Mouse (Mus musculus) cerebellum, adult (tissue): ENCODE results near the gene BC052040.

Experiments
- ATAC-seq: cut with Nextera tagmentation; 2 replicates; pipeline ENCODE4 v1.9.2; 2017; ENCODE audit warnings: mild to moderate bottlenecking, moderate library complexity, mixed read lengths; ENCODE audit not compliant: insufficient number of reproducible peaks, low FRiP score, low TSS enrichment

Gene BC052040

DNA sequence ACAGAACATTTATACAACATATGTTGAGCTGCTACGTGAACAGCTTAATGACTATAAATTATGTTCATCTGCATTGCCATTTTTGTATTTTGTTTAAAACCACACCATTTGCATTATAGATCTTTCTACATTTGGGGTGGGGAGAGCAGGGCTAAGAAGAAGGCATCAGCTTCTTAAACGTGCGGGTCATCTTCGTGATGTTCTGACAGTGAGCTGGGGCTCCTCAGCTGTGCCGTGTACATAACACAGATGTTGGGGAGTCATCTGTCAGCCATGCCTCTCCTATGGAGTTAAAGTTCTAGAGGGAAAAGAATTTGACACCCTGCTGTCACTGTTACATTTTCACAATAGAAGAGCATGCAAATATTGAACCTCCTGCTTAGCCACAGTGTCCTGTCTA lies 19.2 kb downstream of the BC052040 start:
- ATAC-seq: no peak

- ATAC-seq: no peak
Observed at GRCm38 (mm10) chr2:115601280-115601679, 19.8 kb downstream of the BC052040 start.

- no peak for ATAC-seq
Observed at GRCm38 (mm10) chr2:115602116-115602515, 20.6 kb downstream of the BC052040 start.

DNA sequence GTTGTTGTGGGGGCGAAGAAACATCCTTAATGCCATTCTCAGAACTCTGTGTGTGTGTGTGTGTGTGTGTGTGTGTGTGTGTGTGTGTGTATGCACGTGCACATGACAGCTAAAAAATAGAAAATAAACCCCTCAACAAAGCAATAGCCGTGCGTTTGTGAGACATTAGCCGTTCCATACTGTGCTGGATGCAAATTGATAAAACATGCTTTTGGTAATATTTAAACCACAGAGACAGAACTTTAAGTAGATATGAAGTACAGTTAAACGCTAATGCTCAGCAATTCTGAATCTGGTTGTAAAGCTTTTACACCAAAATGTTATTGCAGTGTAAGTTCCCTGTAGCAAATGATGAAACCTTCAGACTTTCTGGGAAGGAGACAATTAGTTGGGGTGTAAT lies 22.6 kb downstream of the BC052040 start:
- no peak for ATAC-seq

- no peak for ATAC-seq
Observed at GRCm38 (mm10) chr2:115605829-115606336, 24.4 kb downstream of the BC052040 start.

- ATAC-seq: no peak
Observed at GRCm38 (mm10) chr2:115609020-115609419, 27.5 kb downstream of the BC052040 start.

GRCm38 (mm10) chr2:115610092-115610491 lies 28.6 kb downstream of the BC052040 start:
- no peak for ATAC-seq

- ATAC-seq: no peak
Observed at GRCm38 (mm10) chr2:115610503-115610902, 29.0 kb downstream of the BC052040 start.

- no peak for ATAC-seq
Observed at GRCm38 (mm10) chr2:115613830-115614520, 32.5 kb downstream of the BC052040 start.

DNA sequence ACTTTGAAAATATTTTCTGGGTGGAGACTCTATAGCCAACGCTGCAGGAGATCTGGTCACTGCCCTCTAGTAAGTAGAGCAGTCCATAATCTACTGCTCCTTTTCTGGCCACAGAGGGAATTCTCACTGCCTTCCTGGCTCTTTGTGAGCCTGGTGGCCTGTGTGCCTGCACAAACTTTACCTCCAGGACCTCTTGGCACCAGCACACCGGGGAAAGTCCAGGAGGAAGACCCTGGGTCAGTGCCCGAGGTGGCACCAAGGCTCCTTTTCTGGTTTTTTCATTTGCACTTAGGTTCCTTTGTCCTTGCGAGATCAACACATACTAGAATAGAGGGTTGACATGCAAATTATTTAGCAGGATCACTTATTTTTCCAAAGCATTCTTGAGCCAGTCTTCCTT lies 47.0 kb downstream of the BC052040 start:
- ATAC-seq: no peak

DNA sequence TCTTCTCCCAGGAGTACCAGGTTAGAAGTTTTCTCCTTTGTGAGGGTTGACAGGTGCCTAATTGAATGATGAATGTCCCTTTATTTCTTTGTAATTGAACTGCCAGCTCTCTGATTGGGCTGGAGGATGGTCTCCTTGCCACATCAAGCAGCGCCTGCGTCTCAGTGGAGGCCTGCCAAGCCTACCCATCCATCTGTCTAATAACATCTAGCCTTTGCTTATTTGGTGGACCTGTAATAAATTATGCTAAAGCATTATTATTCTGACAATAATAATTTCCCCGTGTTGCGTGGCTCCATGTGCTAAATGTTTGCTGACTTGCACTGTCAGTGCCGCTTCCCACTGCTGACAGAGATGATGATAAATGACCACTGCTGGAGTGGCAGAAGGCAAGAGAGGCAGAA lies 49.5 kb downstream of the BC052040 start:
- no peak for ATAC-seq

DNA sequence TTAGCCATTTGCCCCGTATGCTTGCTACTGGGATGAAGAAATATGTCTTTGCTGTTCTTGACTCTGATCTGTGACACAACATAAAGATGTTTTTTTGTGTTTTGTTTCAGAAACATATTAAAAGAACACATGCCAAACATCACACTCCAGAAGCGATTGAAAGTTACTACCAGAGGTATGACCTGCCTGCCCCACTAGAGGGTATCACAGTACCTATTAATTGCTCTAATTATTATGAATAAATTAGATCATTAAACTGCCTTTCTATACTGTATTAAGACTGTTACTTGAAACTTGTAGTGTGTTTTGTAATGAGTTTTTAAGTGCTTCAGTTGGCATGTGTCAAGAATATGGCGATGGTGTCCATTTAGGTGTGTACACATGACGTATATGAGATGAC lies 50.3 kb downstream of the BC052040 start:
- ATAC-seq: no peak

DNA sequence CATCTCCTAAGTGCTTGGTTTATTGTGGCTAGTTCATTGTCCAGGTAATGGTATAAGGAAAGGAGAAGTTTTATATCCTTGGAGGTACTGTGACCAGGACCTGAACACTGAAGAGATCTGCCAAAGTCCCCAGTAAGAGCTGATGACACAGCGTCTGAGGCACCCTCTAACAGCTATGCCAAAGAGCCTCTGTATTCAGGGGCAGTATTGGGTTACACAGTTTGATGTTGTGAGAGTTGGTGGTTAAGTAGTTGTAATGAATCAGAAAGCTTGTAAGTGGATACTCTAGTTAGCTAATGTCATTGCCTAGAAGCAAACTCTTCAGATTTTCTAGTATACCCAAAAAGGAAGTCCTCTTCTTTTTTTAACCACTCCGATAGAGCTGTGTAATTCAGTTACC lies 68.7 kb downstream of the BC052040 start:
- ATAC-seq: no peak

DNA sequence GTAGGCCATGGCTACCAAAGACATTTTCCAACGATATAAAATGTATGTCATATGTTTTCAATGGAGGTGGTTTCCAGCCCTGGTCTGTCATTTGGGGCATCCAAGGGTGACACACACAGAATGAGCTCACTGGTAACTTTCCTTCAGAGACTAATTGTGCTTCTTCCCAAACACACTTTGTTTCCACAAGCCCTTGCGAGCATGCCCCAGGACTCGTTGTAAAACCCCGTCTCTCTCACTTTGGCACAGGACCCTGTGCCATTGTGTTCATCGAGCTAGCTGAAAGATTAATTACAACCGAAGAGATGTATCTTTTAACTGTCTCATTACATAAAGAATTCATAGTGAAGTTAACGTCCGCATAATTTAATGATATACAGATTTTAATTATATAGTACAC lies 78.2 kb downstream of the BC052040 start:
- ATAC-seq: no peak

DNA sequence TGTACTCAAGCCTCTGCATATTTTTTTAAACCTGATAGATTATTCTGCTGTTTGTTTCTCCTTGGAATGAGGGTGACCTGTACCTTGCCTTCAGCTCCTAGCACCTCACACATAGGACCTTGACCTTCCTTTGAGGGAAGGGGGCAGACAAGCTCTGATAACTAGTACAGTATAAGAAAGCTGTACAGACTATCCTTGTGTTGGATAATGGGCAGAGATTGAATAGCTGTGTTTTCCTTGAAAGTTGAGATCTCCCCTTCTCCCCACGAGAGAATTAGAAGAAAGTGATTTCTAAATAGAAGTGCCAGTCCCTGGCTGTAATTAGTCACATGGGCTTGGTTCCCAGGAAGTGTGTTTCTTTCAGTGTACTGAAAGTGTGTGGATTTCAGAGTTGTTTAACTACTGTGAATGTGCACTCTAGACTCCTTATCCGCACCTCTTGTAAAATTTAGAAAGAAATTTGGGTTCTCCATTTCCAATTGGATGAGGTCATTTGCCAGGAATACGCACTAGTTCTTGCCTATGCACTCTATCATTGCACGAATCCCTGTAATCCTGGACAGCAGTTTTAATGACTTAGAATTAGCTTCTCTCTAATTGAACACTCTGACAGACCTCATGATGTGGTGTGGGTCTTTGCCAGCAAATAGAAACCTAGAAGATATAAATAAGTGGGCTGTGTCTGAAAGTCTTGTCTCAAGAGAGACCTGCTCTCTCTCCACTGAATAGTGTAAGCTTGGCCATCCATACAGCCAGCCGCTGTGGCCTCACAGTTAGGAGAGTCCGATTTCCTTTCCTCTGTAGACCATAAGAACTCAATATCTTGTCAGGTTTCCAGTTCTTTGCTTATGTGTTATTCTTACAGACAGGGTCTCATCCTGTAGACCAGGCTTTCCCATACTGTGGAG lies 79.0 kb downstream of the BC052040 start:
- no peak for ATAC-seq

- ATAC-seq: no peak
Observed at GRCm38 (mm10) chr2:115667516-115667915, 86.0 kb downstream of the BC052040 start.

- no peak for ATAC-seq
Observed at GRCm38 (mm10) chr2:115673054-115673660, 91.6 kb downstream of the BC052040 start.

- no peak for ATAC-seq
Observed at GRCm38 (mm10) chr2:115678786-115679185, 97.3 kb downstream of the BC052040 start.

DNA sequence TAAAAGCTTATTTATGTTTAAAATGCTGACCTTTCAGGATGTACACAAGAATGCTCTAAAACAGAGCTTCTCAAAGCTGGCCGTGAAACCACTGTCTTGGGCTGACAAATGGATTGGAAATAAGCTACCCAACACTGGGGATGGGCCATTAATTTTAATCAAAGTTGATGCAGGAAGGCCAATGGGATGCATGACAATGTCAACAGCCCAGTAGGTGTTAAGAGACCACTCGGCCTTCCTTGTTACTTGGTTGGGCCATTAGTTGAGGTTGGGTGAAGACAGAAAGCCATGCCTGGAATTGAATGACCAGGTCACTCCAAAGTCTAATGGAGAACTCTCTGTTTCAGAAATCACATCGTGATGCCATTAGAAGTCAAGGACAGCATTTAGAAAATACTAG lies 103.7 kb downstream of the BC052040 start:
- ATAC-seq: no peak

DNA sequence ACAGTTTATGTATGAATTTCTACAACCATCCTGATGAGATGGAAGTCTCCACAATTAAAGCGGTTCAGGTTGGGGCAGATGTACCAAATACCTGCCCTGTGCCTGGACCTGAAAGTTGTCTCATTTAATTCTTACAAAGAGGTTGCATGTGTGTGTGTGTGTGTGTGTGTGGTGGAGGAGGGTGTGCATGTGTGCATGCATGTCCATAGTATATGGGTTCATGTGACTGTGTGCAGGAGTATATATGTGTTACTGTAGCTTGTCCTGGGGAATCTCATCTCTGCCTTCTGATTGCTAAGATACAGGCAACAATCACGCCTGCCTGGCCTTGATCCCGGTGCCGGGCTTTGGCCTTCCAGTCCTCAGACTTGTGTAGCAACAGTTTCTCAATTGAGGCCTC lies 106.1 kb downstream of the BC052040 start:
- no peak for ATAC-seq

DNA sequence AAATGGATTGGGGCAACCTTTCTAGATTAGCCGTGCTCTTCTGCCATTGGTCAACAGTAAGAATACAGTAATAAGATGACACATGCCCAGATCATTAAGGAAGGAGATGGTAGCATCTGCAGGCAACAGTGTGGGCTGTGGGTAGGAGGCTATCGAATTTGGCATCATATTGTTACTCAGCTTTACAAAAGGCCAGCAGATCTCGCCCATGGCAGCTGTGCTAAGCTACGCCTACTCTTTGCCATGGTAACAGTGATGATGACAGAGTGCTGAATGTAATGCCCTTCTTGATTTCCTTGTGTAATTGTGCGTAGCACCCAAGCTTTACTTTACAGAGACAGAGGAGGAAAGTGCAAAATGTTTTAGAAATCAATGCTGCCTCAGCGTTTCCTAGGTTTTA lies 106.8 kb downstream of the BC052040 start:
- ATAC-seq: no peak
